Mouse (Mus musculus): ENCODE measurements around the gene Sec1.

GRCm38 (mm10) chr7:45660746-45661478 lies 33.3 kb downstream of the Sec1 start:
- TF ChIP-seq POLR2A (IDR thresholded peaks at IDR 0.05; ENCODE audit: insufficient read length, low read depth) (no peak), E2F4 (IDR thresholded peaks at IDR 0.05; ENCODE audit: insufficient read depth) (no peak), MAX (IDR thresholded peaks at IDR 0.05; ENCODE audit: low read depth) (no peak), MYOG (IDR thresholded peaks at IDR 0.05; ENCODE audit: control insufficient read depth in 1 of 3, insufficient read depth in 1 of 3, insufficient read length in 2 of 3, low read depth in 2 of 3) (no peak)

All from myocyte (in vitro differentiated cells).